Mouse (Mus musculus): ENCODE results near the gene Klhl26.

DNA sequence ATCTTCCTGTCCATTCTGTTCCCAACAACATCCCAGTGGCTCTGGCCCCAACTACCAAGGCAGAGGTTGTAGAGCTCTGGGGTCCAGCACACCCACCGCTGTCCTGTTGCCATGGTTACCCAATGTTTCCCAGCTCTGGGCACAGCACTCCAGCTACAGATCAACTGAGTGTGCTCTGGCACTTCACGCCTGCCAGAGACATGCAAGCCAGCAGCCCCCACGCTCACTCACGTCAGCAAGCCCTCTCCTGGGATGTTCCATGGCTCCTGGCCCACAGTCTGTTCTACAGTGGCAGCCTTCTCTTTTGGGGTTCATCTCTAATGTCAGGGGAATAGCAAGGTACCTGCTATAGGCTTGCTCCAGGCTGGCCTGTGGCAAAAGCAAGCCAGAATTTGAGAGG, 13.5 kb downstream of the Klhl26 start:
- no peak for TF ChIP-seq CTCF (IDR thresholded peaks at IDR 0.05; ENCODE audit: low read depth, low read length)
- no peak for TF ChIP-seq POLR2A (IDR thresholded peaks at IDR 0.05; ENCODE audit: borderline replicate concordance, low read depth, low read length)

Data from bone marrow macrophage, adult 2 months (primary cell).